Mouse (Mus musculus) left cerebral cortex, postnatal 25 days (tissue): ENCODE measurements at regions not wholly inside any gene's neighbourhood (a gene's known extent, or its start where the extent isn't known, plus 50 kb on each side); places are given as distances from the start of the nearest gene placed in this dataset.

Source experiments
- DNase-seq, 2 experiments: peaks; one replicate each; pipeline ENCODE4 v3.0.0; 2022; ENCODE audit warnings: low spot score in 2 of 2, mixed read lengths in 1 of 2
- intact Hi-C: fragments of 180-260 bp; cut with DNase I; formaldehyde crosslinking; loops from one replicate; pipeline ENCODE4 v1.15.1; 2025

DNA sequence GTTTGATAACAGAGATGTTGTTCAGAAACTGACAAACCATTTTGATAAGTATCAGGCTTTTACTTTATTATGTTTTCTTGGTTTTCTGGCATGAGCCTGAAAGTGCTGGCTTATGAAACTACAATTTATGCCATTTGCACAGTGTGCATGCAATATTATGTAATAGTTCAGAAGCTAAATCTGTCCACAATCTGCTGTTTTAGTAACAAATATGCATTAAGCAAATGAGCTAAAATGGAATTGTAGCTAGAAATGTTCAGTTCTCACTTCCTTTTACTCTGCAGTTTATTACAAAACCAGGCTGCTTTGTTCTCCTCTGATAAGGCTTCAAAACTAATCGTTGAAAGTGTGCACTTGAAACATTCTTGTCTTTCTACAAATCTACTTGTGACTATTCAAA is 332.4 kb upstream of the Adarb2 start:
- intact Hi-C loops: no loop called here

DNA sequence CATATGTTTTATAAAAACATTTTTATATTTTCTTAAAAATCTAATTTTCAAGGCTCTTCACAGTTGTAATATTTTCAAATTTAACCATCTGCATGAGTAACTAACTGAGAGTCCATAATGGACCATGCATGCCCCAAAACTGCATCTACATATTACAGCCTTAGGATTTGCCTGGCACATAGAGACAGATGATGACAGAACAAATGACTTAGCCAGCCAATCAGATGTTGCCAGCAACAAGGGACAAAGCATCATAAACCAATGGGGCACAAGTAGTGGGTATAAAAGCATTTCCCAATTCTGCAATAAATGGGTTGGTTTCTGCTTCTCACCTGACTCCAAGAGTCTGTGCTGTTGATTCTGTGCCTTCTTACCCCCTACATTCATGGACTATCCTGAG is 287.3 kb upstream of the Adarb2 start:
- intact Hi-C loops: no loop called here
- no peak for DNase-seq

More for the DNA sequence above, 332.4 kb upstream of the Adarb2 start:
- peak; percentile 3 to 46 for DNase-seq
